Mouse (Mus musculus): ENCODE results near the gene Camkv. TPM values are rescaled to one million over a fixed set of nuclear protein-coding genes. Genes with fewer than 3 reads are reported as not detected.

The Camkv gene
- polyA plus RNA-seq, 1 experiment, result 0.06 TPM

DNA sequence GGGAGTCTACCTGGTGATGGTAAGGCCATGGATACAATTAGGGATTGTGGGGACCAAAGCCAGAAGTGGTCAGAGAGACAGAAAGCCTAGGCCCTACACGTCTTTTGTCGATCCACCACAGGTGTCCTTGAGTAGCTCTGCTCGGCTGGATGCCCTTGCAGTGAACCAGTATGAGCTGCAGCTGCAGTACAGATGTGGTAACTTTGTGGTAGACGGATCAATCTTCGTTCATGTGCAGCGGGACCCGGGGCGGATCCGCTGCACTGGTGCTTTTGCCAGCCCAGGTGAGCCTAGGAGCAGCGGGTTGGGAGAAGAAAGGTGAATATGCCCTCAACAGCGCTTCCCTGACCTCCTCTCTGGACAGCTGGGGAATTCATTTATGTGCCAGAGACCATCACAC lies 57.5 kb downstream of the Camkv start:
- H3ac ChIP-seq (ENCODE audit: control insufficient read depth, insufficient read length), result no peak overlapping the region
- peaks cover 22% of the 10 kb centered on the region for H3K27me3 ChIP-seq (ENCODE audit: control insufficient read depth, insufficient read depth, insufficient read length)
- no peak overlapping the region for H3K4me3 ChIP-seq
- no peak overlapping the region for H3K4me2 ChIP-seq (ENCODE audit: low read depth)
- H3K79me2 ChIP-seq (ENCODE audit: control insufficient read depth, insufficient read depth), result no peaks in the 10 kb centered on the region
- TF ChIP-seq SRF (IDR thresholded peaks at IDR 0.05; ENCODE audit: control insufficient read depth, insufficient read length, low read depth) (no peak), E2F4 (IDR thresholded peaks at IDR 0.05; ENCODE audit: insufficient read depth) (no peak), POLR2AphosphoS2 (IDR thresholded peaks at IDR 0.05; ENCODE audit: insufficient read length, low read depth) (no peak), CEBPB (IDR thresholded peaks at IDR 0.05; ENCODE audit: insufficient read depth, poor library complexity, severe bottlenecking) (no peak), MYOG (IDR thresholded peaks at IDR 0.05; ENCODE audit: control insufficient read depth in 1 of 3, insufficient read depth in 1 of 3, insufficient read length in 2 of 3, low read depth in 2 of 3) (no peak), REST (IDR thresholded peaks at IDR 0.05; ENCODE audit: insufficient read depth, insufficient read length) (no peak), POLR2A (IDR thresholded peaks at IDR 0.05; ENCODE audit: insufficient read length, low read depth) (no peak), USF1 (IDR thresholded peaks at IDR 0.05; ENCODE audit: low read depth) (no peak), TCF12 (IDR thresholded peaks at IDR 0.05; ENCODE audit: insufficient read depth, poor library complexity, severe bottlenecking) (no peak), TCF3 (IDR thresholded peaks at IDR 0.05; ENCODE audit: insufficient read length, low read depth) (no peak), MYOD1 (IDR thresholded peaks at IDR 0.05; ENCODE audit: control insufficient read depth in 1 of 3, insufficient read length in 2 of 3, low read depth in 2 of 3) (no peak), MAX (IDR thresholded peaks at IDR 0.05; ENCODE audit: low read depth) (no peak)
- H3K36me3 ChIP-seq (ENCODE audit: control insufficient read depth, insufficient read depth), result no peaks in the 10 kb centered on the region

DNA sequence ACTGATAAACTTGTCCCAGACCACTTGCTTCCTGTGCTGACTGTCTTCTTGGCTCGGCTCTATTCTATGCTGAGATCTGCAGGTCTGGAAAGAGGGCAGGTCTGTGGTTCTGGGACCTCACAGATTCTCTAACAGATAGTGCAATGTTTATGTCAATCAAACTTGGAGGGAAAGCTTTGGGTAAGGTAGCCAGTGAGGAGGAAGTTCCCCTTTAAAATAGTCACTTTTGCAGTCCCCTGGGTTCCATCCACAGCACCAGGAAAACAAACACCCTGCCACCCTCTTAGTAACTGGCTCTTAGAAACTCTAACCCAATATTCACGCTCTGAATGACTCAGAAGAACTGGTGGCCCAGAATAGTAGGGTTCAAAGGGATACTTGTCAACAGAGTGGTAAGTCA lies 59.0 kb downstream of the Camkv start:
- H3K4me3 ChIP-seq, result no peak overlapping the region
- no peak overlapping the region for H3ac ChIP-seq (ENCODE audit: control insufficient read depth, insufficient read length)
- H3K36me3 ChIP-seq (ENCODE audit: control insufficient read depth, insufficient read depth), result no peaks in the 10 kb centered on the region
- no peak overlapping the region for H3K4me2 ChIP-seq (ENCODE audit: low read depth)
- peaks cover 37% of the 10 kb centered on the region for H3K27me3 ChIP-seq (ENCODE audit: control insufficient read depth, insufficient read depth, insufficient read length)
- TF ChIP-seq MYOG (IDR thresholded peaks at IDR 0.05; ENCODE audit: control insufficient read depth in 1 of 3, insufficient read depth in 1 of 3, insufficient read length in 2 of 3, low read depth in 2 of 3) (no peak), E2F4 (IDR thresholded peaks at IDR 0.05; ENCODE audit: insufficient read depth) (no peak), TCF12 (IDR thresholded peaks at IDR 0.05; ENCODE audit: insufficient read depth, poor library complexity, severe bottlenecking) (no peak), CEBPB (IDR thresholded peaks at IDR 0.05; ENCODE audit: insufficient read depth, poor library complexity, severe bottlenecking) (no peak), SRF (IDR thresholded peaks at IDR 0.05; ENCODE audit: control insufficient read depth, insufficient read length, low read depth) (no peak), MYOD1 (IDR thresholded peaks at IDR 0.05; ENCODE audit: control insufficient read depth in 1 of 3, insufficient read length in 2 of 3, low read depth in 2 of 3) (no peak), POLR2AphosphoS2 (IDR thresholded peaks at IDR 0.05; ENCODE audit: insufficient read length, low read depth) (no peak), MAX (IDR thresholded peaks at IDR 0.05; ENCODE audit: low read depth) (no peak)
- no peaks in the 10 kb centered on the region for H3K79me2 ChIP-seq (ENCODE audit: control insufficient read depth, insufficient read depth)

DNA sequence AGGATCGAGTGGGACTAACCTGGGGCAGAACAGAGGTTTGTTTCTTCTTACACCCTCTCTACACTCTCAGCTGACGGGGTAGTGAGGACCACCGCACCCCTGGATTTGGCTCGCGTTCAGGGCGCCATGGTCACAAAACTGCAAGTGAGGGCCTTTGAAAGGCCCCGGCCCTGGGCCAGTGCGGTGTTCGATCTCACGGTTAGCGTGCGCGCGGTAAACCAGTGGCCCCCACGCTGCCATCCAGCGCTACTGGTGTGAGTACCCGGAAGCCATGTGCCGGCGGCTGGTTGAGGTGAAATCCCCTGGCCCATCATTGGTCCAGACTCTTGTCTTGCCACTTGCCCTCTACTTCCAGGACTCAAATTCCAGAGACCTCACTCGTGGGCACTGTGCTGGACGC lies 60.0 kb downstream of the Camkv start:
- H3K79me2 ChIP-seq (ENCODE audit: control insufficient read depth, insufficient read depth), result no peaks in the 10 kb centered on the region
- H3K4me2 ChIP-seq (ENCODE audit: low read depth), result no peak overlapping the region
- peaks cover 40% of the 10 kb centered on the region for H3K27me3 ChIP-seq (ENCODE audit: control insufficient read depth, insufficient read depth, insufficient read length)
- no peaks in the 10 kb centered on the region for H3K36me3 ChIP-seq (ENCODE audit: control insufficient read depth, insufficient read depth)
- TF ChIP-seq POLR2A (IDR thresholded peaks at IDR 0.05; ENCODE audit: insufficient read length, low read depth) (no peak), SRF (IDR thresholded peaks at IDR 0.05; ENCODE audit: control insufficient read depth, insufficient read length, low read depth) (no peak), REST (IDR thresholded peaks at IDR 0.05; ENCODE audit: insufficient read depth, insufficient read length) (no peak), POLR2AphosphoS2 (IDR thresholded peaks at IDR 0.05; ENCODE audit: insufficient read length, low read depth) (no peak), USF1 (IDR thresholded peaks at IDR 0.05; ENCODE audit: low read depth) (no peak), MYOD1 (IDR thresholded peaks at IDR 0.05; ENCODE audit: control insufficient read depth in 1 of 3, insufficient read length in 2 of 3, low read depth in 2 of 3) (no peak), TCF12 (IDR thresholded peaks at IDR 0.05; ENCODE audit: insufficient read depth, poor library complexity, severe bottlenecking) (no peak)
- no peak overlapping the region for H3K4me3 ChIP-seq
- no peak overlapping the region for H3ac ChIP-seq (ENCODE audit: control insufficient read depth, insufficient read length)

DNA sequence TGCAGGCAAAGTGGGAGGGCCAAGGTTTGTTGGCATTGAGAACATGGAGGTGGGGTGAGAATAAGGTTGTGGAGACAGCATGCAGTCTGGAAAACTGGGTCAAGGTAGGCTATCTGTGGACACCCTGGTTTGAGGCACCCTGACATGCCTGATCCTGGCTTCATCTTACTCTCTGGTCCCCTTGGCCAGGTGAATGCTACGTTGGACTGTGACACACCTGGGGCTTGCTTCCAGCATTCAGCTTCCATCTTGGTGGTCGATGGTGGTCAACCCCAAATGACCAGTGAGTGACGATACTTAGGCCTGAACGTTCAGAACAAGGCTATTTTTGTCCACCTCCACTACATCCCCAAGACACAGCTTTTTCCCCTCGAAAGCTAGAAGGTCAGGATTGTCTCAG lies 60.6 kb downstream of the Camkv start, which contains the start of gene Gm20662:
TSS of gene Gm20662 (plus strand) at position 301 of the 400 bp plus-strand sequence.
- Histone ChIP-seq H3K36me3 (ENCODE audit: control insufficient read depth, insufficient read depth) (no peaks in the 10 kb centered on the region), H3K27me3 (ENCODE audit: control insufficient read depth, insufficient read depth, insufficient read length) (peaks cover 40% of the 10 kb centered on the region), H3K4me3 (no peak within 1 kb of the TSS), H3K4me2 (ENCODE audit: low read depth) (no peak within 1 kb of the TSS), H3K79me2 (ENCODE audit: control insufficient read depth, insufficient read depth) (no peaks in the 10 kb centered on the region), H3ac (ENCODE audit: control insufficient read depth, insufficient read length) (no peak within 1 kb of the TSS)
- TF ChIP-seq POLR2AphosphoS2 (IDR thresholded peaks at IDR 0.05; ENCODE audit: insufficient read length, low read depth) (no peak), MYOD1 (IDR thresholded peaks at IDR 0.05; ENCODE audit: control insufficient read depth in 1 of 3, insufficient read length in 2 of 3, low read depth in 2 of 3) (no peak), CEBPB (IDR thresholded peaks at IDR 0.05; ENCODE audit: insufficient read depth, poor library complexity, severe bottlenecking) (no peak), TCF3 (IDR thresholded peaks at IDR 0.05; ENCODE audit: insufficient read length, low read depth) (no peak), MAX (IDR thresholded peaks at IDR 0.05; ENCODE audit: low read depth) (no peak), E2F4 (IDR thresholded peaks at IDR 0.05; ENCODE audit: insufficient read depth) (no peak), REST (IDR thresholded peaks at IDR 0.05; ENCODE audit: insufficient read depth, insufficient read length) (no peak), SRF (IDR thresholded peaks at IDR 0.05; ENCODE audit: control insufficient read depth, insufficient read length, low read depth) (no peak), TCF12 (IDR thresholded peaks at IDR 0.05; ENCODE audit: insufficient read depth, poor library complexity, severe bottlenecking) (no peak), MYOG (IDR thresholded peaks at IDR 0.05; ENCODE audit: control insufficient read depth in 1 of 3, insufficient read depth in 1 of 3, insufficient read length in 2 of 3, low read depth in 2 of 3) (no peak), USF1 (IDR thresholded peaks at IDR 0.05; ENCODE audit: low read depth) (no peak), POLR2A (IDR thresholded peaks at IDR 0.05; ENCODE audit: insufficient read length, low read depth) (no peak)

Other genes with a start within 250 kb of the Camkv start
- 1.4 TPM for gene Sema3f, start 225.2 kb upstream of the Camkv start, polyA plus RNA-seq (2012; fragmentation: generic; extraction: Trizol)
- 37.6 TPM for gene Rbm5, start 164.7 kb upstream of the Camkv start, polyA plus RNA-seq (2012; fragmentation: generic; extraction: Trizol)
- gene Rbm6, start 62.4 kb upstream of the Camkv start, polyA plus RNA-seq (2012; fragmentation: generic; extraction: Trizol), result 10.2 TPM
- gene Mon1a, start 47.5 kb upstream of the Camkv start, polyA plus RNA-seq (2012; fragmentation: generic; extraction: Trizol), result 8.4 TPM
- gene Mst1r, start 28.8 kb upstream of the Camkv start, polyA plus RNA-seq (2012; fragmentation: generic; extraction: Trizol), result 0.04 TPM
- gene Actl11, start 7.2 kb upstream of the Camkv start, polyA plus RNA-seq (2012; fragmentation: generic; extraction: Trizol), result not detected
- gene Traip, start 14.5 kb downstream of the Camkv start, polyA plus RNA-seq (2012; fragmentation: generic; extraction: Trizol), result 4.7 TPM
- 1.2 TPM for gene Uba7, start 39.8 kb downstream of the Camkv start, polyA plus RNA-seq (2012; fragmentation: generic; extraction: Trizol)
- not detected for gene Gm20661, start 47.4 kb downstream of the Camkv start, polyA plus RNA-seq (2012; fragmentation: generic; extraction: Trizol)
- gene Inka1, start 50.2 kb downstream of the Camkv start, polyA plus RNA-seq (2012; fragmentation: generic; extraction: Trizol), result 1.1 TPM
- gene Cdhr4, start 56.8 kb downstream of the Camkv start, polyA plus RNA-seq (2012; fragmentation: generic; extraction: Trizol), result not detected
- gene Gm20662, start 60.7 kb downstream of the Camkv start, polyA plus RNA-seq (2012; fragmentation: generic; extraction: Trizol), result 0.82 TPM
- 34.4 TPM for gene Ip6k1, start 66.8 kb downstream of the Camkv start, polyA plus RNA-seq (2012; fragmentation: generic; extraction: Trizol)
- gene Gmppb, start 113.6 kb downstream of the Camkv start, polyA plus RNA-seq (2012; fragmentation: generic; extraction: Trizol), result 32.0 TPM
- 1.8 TPM for gene Amigo3, start 117.5 kb downstream of the Camkv start, polyA plus RNA-seq (2012; fragmentation: generic; extraction: Trizol)
- gene Mst1, start 144.8 kb downstream of the Camkv start, polyA plus RNA-seq (2012; fragmentation: generic; extraction: Trizol), result 0.65 TPM
- gene Rnf123, start 147.7 kb downstream of the Camkv start, polyA plus RNA-seq (2012; fragmentation: generic; extraction: Trizol), result 33.4 TPM
- gene Apeh, start 158.9 kb downstream of the Camkv start, polyA plus RNA-seq (2012; fragmentation: generic; extraction: Trizol), result 59.0 TPM

All from myocyte (in vitro differentiated cells).